Mouse (Mus musculus) embryonic facial prominence, embryonic 11.5 days (tissue): ENCODE results near the gene Odam. TPM values are rescaled to one million over a fixed set of nuclear protein-coding genes. Genes with fewer than 3 reads are reported as not detected.

Experiments
- polyA plus RNA-seq: library from polyadenylated mRNA; unstranded; fragments of >200 nt; fragmentation: Nextera tagmentation; extraction: Ambion mirVana; gene quantifications from 2 replicates; pipeline ENCODE4 v1.2.1, GENCODE M21; 2014

Gene Odam
- polyA plus RNA-seq, 1 experiment from 2014 or later, result not detected

Other genes with a start within 250 kb of the Odam start
- gene Csn1s1, start 218.8 kb upstream of the Odam start, polyA plus RNA-seq, result not detected in 2 replicates
- gene Csn2, start 185.4 kb upstream of the Odam start, polyA plus RNA-seq, result not detected in 2 replicates
- not detected in 2 replicates for gene Csn1s2a, start 110.5 kb upstream of the Odam start, polyA plus RNA-seq
- gene Csn1s2b, start 76.9 kb upstream of the Odam start, polyA plus RNA-seq, result not detected in 2 replicates
- not detected in 2 replicates for gene Prr27, start 59.3 kb upstream of the Odam start, polyA plus RNA-seq
- gene Csn3, start 40.5 kb downstream of the Odam start, polyA plus RNA-seq, result 0.22 TPM in 1 of 2 replicates, not detected in the other
- gene 2310003L06Rik, start 84.4 kb downstream of the Odam start, polyA plus RNA-seq, result not detected in 2 replicates
- not detected in 2 replicates for gene Gm28434, start 84.5 kb downstream of the Odam start, polyA plus RNA-seq
- not detected in 2 replicates for gene Cabs1, start 94.4 kb downstream of the Odam start, polyA plus RNA-seq
- gene Smr3a, start 117.5 kb downstream of the Odam start, polyA plus RNA-seq, result not detected in 2 replicates
- not detected in 2 replicates for gene Smr2, start 201.5 kb downstream of the Odam start, polyA plus RNA-seq
- gene Gm11116, start 226.5 kb downstream of the Odam start, polyA plus RNA-seq, result not detected in 2 replicates